In genomic region chr11:97782564-97782895, GRCm38 (mm10) we compare ENCODE assay signal across 8 mouse cellular contexts. TPM values are rescaled to one million over a fixed set of nuclear protein-coding genes. Genes with fewer than 3 reads are reported as not detected.
DNase-seq lines count a peak whose midpoint lies in the region; ATAC-seq and TF ChIP-seq lines count a peak whose summit lies in the region.

No protein-coding gene starts in this region.

- H3K27ac ChIP-seq in forebrain, embryonic 10.5 days: peak overlapping the region; percentile 99
- peak overlapping the region; percentile 81; the same call in 1 of the 2 replicates for H3K27ac ChIP-seq in limb, embryonic 11.5 days (replicated peaks; ENCODE audit: low read depth, low read length)
- H3K27ac ChIP-seq in neural tube, embryonic 14.5 days (ENCODE audit: low read depth, low read length): peak overlapping the region; percentile 95

- 0% methylated on average over 10 of the region's 10 CpGs for WGBS in lung, adult 2 months
- WGBS in forebrain, embryonic 10.5 days: under 1% methylated on average over 10 of the region's 10 CpGs
- WGBS in limb, embryonic 11.5 days: under 1% methylated on average over 10 of the region's 10 CpGs
- under 1% methylated on average over 10 of the region's 10 CpGs for WGBS in neural tube, embryonic 14.5 days

- H3K27me3 ChIP-seq in forebrain, embryonic 10.5 days (ENCODE audit: poor library complexity, severe bottlenecking): no peaks in the 10 kb centered on the region
- no peaks in the 10 kb centered on the region for H3K27me3 ChIP-seq in limb, embryonic 11.5 days (ENCODE audit: control insufficient read depth, insufficient read depth, low read length)
- no peaks in the 10 kb centered on the region for H3K27me3 ChIP-seq in neural tube, embryonic 14.5 days (ENCODE audit: control insufficient read depth, insufficient read depth, low read length)

- no peak for DNase-seq in lung, adult 2 months
- DNase-seq in lung, adult 18-20 months: no peak
- no peak for DNase-seq in forebrain, embryonic 10.5 days (ENCODE audit: extremely low spot score, low spot score)
- DNase-seq in limb, embryonic 11.5 days (ENCODE audit: low spot score): no peak
- no peak for DNase-seq in adrenal gland, postnatal 14 days
- no peak for DNase-seq in right cerebral cortex, postnatal 14 days
- no peak for DNase-seq in testis, postnatal 10 days (ENCODE audit: low spot score)

- no peak for TF ChIP-seq CTCF in lung, adult 2 months (IDR thresholded peaks at IDR 0.05; ENCODE audit: insufficient read depth, low read length)

- TF ChIP-seq POLR2A in lung, adult 2 months (IDR thresholded peaks at IDR 0.05; ENCODE audit: borderline replicate concordance, extremely low read depth, low read depth, low read length): no peak

- peak overlapping the region; percentile 62 for H3K4me2 ChIP-seq in limb, embryonic 11.5 days (ENCODE audit: low read depth, severe bottlenecking)
- peak overlapping the region; percentile 49 for H3K4me2 ChIP-seq in neural tube, embryonic 14.5 days (ENCODE audit: low read depth, low read length)

- peaks cover 40% of the 10 kb centered on the region for H3K36me3 ChIP-seq in forebrain, embryonic 10.5 days (replicated peaks)
- H3K36me3 ChIP-seq in limb, embryonic 11.5 days (ENCODE audit: control insufficient read depth, insufficient read depth, low read length): peaks cover 28% of the 10 kb centered on the region
- H3K36me3 ChIP-seq in neural tube, embryonic 14.5 days (ENCODE audit: control insufficient read depth, insufficient read depth, low read length): peaks cover 26% of the 10 kb centered on the region

- no peak for ATAC-seq in limb, embryonic 11.5 days (ENCODE audit: insufficient number of reproducible peaks, low FRiP score, low TSS enrichment, low read depth)
- ATAC-seq in neural tube, embryonic 14.5 days (ENCODE audit: low read depth): peak; percentile 35

- H3K4me1 ChIP-seq in lung, adult 2 months (ENCODE audit: control insufficient read depth, insufficient read depth, low read length): peaks cover 11% of the 10 kb centered on the region
- H3K4me1 ChIP-seq in forebrain, embryonic 10.5 days: peaks cover 28% of the 10 kb centered on the region
- peaks cover 11% of the 10 kb centered on the region; the same call in 1 of the 2 replicates for H3K4me1 ChIP-seq in limb, embryonic 11.5 days (ENCODE audit: control insufficient read depth, insufficient read depth, low read length)
- H3K4me1 ChIP-seq in neural tube, embryonic 14.5 days (ENCODE audit: control insufficient read depth, insufficient read depth, low read length): peaks cover 11% of the 10 kb centered on the region

- peak overlapping the region; percentile 84 for H3K4me3 ChIP-seq in lung, adult 2 months (replicated peaks; ENCODE audit: extremely low read depth, low read depth, low read length)
- H3K4me3 ChIP-seq in forebrain, embryonic 10.5 days: peak overlapping the region; percentile 98
- H3K4me3 ChIP-seq in limb, embryonic 11.5 days (ENCODE audit: low read depth, low read length): peak overlapping the region; percentile 97
- H3K4me3 ChIP-seq in neural tube, embryonic 14.5 days (ENCODE audit: low read depth, low read length): peak overlapping the region; percentile 95

- H3K9me3 ChIP-seq in forebrain, embryonic 10.5 days: 0 out of 2 replicates have a peak, but pooled peaks cover 3% of the 10 kb centered on the region
- no peaks in the 10 kb centered on the region for H3K9me3 ChIP-seq in limb, embryonic 11.5 days (ENCODE audit: control insufficient read depth, low read length)
- no peaks in the 10 kb centered on the region for H3K9me3 ChIP-seq in neural tube, embryonic 14.5 days (ENCODE audit: control insufficient read depth, low read length)

- H3K9ac ChIP-seq in limb, embryonic 11.5 days (ENCODE audit: low read length): peak overlapping the region; percentile 99
- H3K9ac ChIP-seq in neural tube, embryonic 14.5 days (replicated peaks; ENCODE audit: low read depth, low read length): peak overlapping the region; percentile 58

RNA-seq across cellular contexts. Expression of gene Rpl23, which starts 0.3 kb away (rescaled TPM):
- 81.7 and 95.5 TPM in 2 replicates for polyA plus RNA-seq in lung, adult 2 months (2012; rRNA removed)
- 449 and 492 TPM in 2 replicates for polyA plus RNA-seq in forebrain, embryonic 10.5 days (2016; fragmentation: Nextera tagmentation; extraction: Ambion mirVana)
- 576 and 600 TPM in 2 replicates for polyA plus RNA-seq in limb, embryonic 11.5 days (2014; fragmentation: Nextera tagmentation; extraction: Ambion mirVana)
- 347 and 366 TPM in 2 replicates for polyA plus RNA-seq in neural tube, embryonic 14.5 days (2014; fragmentation: Nextera tagmentation; extraction: Ambion mirVana)
- 809 and 980 TPM in 2 replicates for total RNA-seq in adrenal gland, postnatal 14 days (2021)

RNA-seq across cellular contexts. Expression of gene 1700001P01Rik, which starts 6.8 kb away (rescaled TPM):
- polyA plus RNA-seq in lung, adult 2 months (2012; rRNA removed): 0.22 TPM in 1 of 2 replicates, not detected in the other
- 0.73 TPM in 1 of 2 replicates, not detected in the other for polyA plus RNA-seq in forebrain, embryonic 10.5 days (2016; fragmentation: Nextera tagmentation; extraction: Ambion mirVana)
- not detected in 2 replicates for polyA plus RNA-seq in limb, embryonic 11.5 days (2014; fragmentation: Nextera tagmentation; extraction: Ambion mirVana)
- polyA plus RNA-seq in neural tube, embryonic 14.5 days (2014; fragmentation: Nextera tagmentation; extraction: Ambion mirVana): 0.36 TPM in 1 of 2 replicates, not detected in the other
- not detected in 2 replicates for total RNA-seq in adrenal gland, postnatal 14 days (2021)

RNA-seq across cellular contexts. Expression of gene Cwc25, which starts 16.2 kb away (rescaled TPM):
- 7.0 and 11.6 TPM in 2 replicates for polyA plus RNA-seq in lung, adult 2 months (2012; rRNA removed)
- polyA plus RNA-seq in forebrain, embryonic 10.5 days (2016; fragmentation: Nextera tagmentation; extraction: Ambion mirVana): 20.3 and 22.0 TPM in 2 replicates
- polyA plus RNA-seq in limb, embryonic 11.5 days (2014; fragmentation: Nextera tagmentation; extraction: Ambion mirVana): 15.4 and 18.3 TPM in 2 replicates
- 13.8 and 13.9 TPM in 2 replicates for polyA plus RNA-seq in neural tube, embryonic 14.5 days (2014; fragmentation: Nextera tagmentation; extraction: Ambion mirVana)
- total RNA-seq in adrenal gland, postnatal 14 days (2021): 17.6 and 18.7 TPM in 2 replicates

RNA-seq across cellular contexts. Expression of gene Lasp1, which starts 16.3 kb away (rescaled TPM):
- polyA plus RNA-seq in lung, adult 2 months (2012; rRNA removed): 120 and 137 TPM in 2 replicates
- 85.5 and 87.3 TPM in 2 replicates for polyA plus RNA-seq in forebrain, embryonic 10.5 days (2016; fragmentation: Nextera tagmentation; extraction: Ambion mirVana)
- 79.9 and 80.5 TPM in 2 replicates for polyA plus RNA-seq in limb, embryonic 11.5 days (2014; fragmentation: Nextera tagmentation; extraction: Ambion mirVana)
- polyA plus RNA-seq in neural tube, embryonic 14.5 days (2014; fragmentation: Nextera tagmentation; extraction: Ambion mirVana): 82.9 and 99.8 TPM in 2 replicates
- total RNA-seq in adrenal gland, postnatal 14 days (2021): 98.2 and 107 TPM in 2 replicates

RNA-seq across cellular contexts. Expression of gene Pip4k2b, which starts 38.0 kb away (rescaled TPM):
- 11.9 and 14.6 TPM in 2 replicates for polyA plus RNA-seq in lung, adult 2 months (2012; rRNA removed)
- 1.3 and 2.1 TPM in 2 replicates for polyA plus RNA-seq in forebrain, embryonic 10.5 days (2016; fragmentation: Nextera tagmentation; extraction: Ambion mirVana)
- 1.9 and 2.1 TPM in 2 replicates for polyA plus RNA-seq in limb, embryonic 11.5 days (2014; fragmentation: Nextera tagmentation; extraction: Ambion mirVana)
- 4.1 and 6.2 TPM in 2 replicates for polyA plus RNA-seq in neural tube, embryonic 14.5 days (2014; fragmentation: Nextera tagmentation; extraction: Ambion mirVana)
- 24.8 and 34.7 TPM in 2 replicates for total RNA-seq in adrenal gland, postnatal 14 days (2021)
